Mouse (Mus musculus): ENCODE results near the gene Sf3b4. TPM values are rescaled to one million over a fixed set of nuclear protein-coding genes. Genes with fewer than 3 reads are reported as not detected.
"Not testable (repeated sequence)": the region's sequence is repeated elsewhere in the genome, so short reads cannot be mapped to it uniquely, and the experiment has no call there.

The Sf3b4 gene
- polyA plus RNA-seq, 1 experiment from 2014 or later, result 145 TPM

DNA sequence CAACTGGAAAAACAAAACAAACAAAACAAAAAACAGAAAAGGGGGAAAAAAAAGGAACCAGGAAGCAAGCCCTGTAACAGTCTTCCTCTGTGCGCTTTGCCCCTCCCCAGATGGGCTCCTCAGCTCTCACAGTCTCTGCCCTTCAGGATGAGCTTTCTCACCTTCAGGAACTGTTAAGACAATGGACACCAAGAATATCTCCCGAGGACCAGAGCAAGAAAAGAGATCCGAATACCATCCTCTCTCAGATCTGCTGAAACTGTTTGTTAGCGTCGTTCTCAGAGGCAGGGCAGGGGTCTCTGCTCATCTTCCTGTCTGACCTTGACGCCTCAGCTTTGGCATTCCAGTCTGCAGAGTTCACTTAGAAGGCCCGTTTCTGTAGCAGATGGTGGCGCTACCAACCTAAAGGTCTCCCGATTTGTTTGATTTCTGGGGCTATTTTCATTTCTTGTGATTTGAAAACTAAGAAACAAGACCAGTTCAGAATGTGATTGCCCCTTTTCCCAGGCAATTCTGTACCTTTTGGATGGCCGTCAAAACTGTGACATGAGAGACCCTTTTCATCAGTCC is 1.1 kb upstream of the Sf3b4 start:
- ATAC-seq (ENCODE audit: low read depth), result no peak
- H3K27ac ChIP-seq (ENCODE audit: low read depth, low read length), result peak overlapping the region; percentile 99; the same call in 1 of the 2 replicates
- WGBS, result 69% methylated on average over 10 of the region's 10 CpGs
- no peaks in the 10 kb centered on the region for H3K27me3 ChIP-seq (ENCODE audit: control insufficient read depth, insufficient read depth, low read length)
- H3K4me3 ChIP-seq (ENCODE audit: low read depth, low read length), result peak overlapping the region; percentile 89; the same call in 1 of the 2 replicates
- no peaks in the 10 kb centered on the region for H3K9me3 ChIP-seq (ENCODE audit: control insufficient read depth, low read length)
- H3K4me2 ChIP-seq (ENCODE audit: low read depth, low read length), result peak overlapping the region; percentile 97
- H3K9ac ChIP-seq (replicated peaks; ENCODE audit: low read depth, low read length), result peak overlapping the region; percentile 86
- peaks cover 21% of the 10 kb centered on the region for H3K4me1 ChIP-seq (ENCODE audit: control insufficient read depth, insufficient read depth, low read length)
- H3K36me3 ChIP-seq (ENCODE audit: control insufficient read depth, insufficient read depth, low read length), result peaks cover 5% of the 10 kb centered on the region

DNA sequence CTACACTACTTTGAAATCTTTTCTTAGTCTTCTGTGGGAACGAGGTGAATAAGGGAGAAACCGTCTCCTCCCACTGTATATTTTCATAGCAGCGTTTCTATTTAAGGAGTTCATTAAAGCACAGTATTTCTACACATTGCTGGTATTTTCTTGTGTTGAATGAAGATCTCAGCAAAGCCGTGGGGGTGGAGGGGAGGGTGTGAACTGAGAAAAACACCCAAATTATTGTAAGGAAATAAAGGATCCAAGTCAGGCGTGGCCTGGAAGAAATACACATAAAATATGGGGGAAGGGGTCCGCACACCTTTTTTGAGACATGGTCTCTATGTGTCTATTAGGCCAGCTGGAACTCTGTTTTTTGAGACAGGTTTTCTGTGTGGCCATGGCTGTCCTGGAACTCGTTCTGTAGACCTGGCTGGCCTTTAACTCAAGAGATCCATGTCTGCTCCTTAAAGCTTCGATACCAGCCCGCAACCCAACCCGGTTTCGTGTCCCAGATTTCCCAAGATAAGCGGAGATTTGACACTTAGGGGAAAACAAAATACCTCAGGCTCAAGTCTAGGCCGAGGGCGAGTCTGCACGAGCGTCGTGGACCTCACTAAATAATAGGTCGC is 442 bp upstream of the Sf3b4 start:
- Histone ChIP-seq H3K9me3 (ENCODE audit: control insufficient read depth, low read length) (no peaks in the 10 kb centered on the region), H3K4me2 (ENCODE audit: low read depth, low read length) (peak overlapping the region; percentile 97), H3K36me3 (ENCODE audit: control insufficient read depth, insufficient read depth, low read length) (peaks cover 8% of the 10 kb centered on the region), H3K27ac (ENCODE audit: low read depth, low read length) (peak overlapping the region; percentile 99), H3K4me1 (ENCODE audit: control insufficient read depth, insufficient read depth, low read length) (peaks cover 21% of the 10 kb centered on the region), H3K27me3 (ENCODE audit: control insufficient read depth, insufficient read depth, low read length) (no peaks in the 10 kb centered on the region), H3K9ac (replicated peaks; ENCODE audit: low read depth, low read length) (peak overlapping the region; percentile 86), H3K4me3 (ENCODE audit: low read depth, low read length) (peak overlapping the region; percentile 89)
- WGBS, result 22% methylated on average over 18 of the region's 18 CpGs
- ATAC-seq (ENCODE audit: low read depth), result no peak

DNA sequence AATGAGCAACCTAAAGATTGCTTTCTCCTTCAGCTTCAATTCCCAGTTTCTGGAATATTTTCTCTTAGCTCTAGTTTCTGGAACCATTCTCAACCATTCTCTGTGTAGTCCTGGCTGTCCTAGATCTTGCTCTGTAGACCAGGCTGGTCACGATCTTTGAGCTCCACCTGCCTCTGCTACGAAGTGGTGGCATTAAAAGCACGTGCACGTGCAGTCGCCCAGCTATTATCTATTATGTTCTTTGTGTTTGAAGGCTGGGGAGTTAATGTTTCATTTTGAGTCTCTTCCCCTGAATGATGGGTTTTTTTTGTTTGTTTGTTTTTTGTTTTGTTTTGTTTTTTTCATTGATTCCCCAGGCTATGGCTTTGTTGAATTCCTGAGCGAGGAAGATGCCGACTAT is 1.1 kb downstream of the Sf3b4 start:
- ATAC-seq (ENCODE audit: low read depth), result no peak
- Histone ChIP-seq H3K27me3 (ENCODE audit: control insufficient read depth, insufficient read depth, low read length) (no peaks in the 10 kb centered on the region), H3K9me3 (ENCODE audit: control insufficient read depth, low read length) (no peaks in the 10 kb centered on the region), H3K9ac (replicated peaks; ENCODE audit: low read depth, low read length) (peak overlapping the region; percentile 86), H3K4me1 (ENCODE audit: control insufficient read depth, insufficient read depth, low read length) (peaks cover 21% of the 10 kb centered on the region), H3K4me2 (ENCODE audit: low read depth, low read length) (peak overlapping the region; percentile 97), H3K27ac (ENCODE audit: low read depth, low read length) (no peak overlapping the region), H3K4me3 (ENCODE audit: low read depth, low read length) (peak overlapping the region; percentile 89), H3K36me3 (ENCODE audit: control insufficient read depth, insufficient read depth, low read length) (peaks cover 17% of the 10 kb centered on the region)
- 39% methylated on average over 7 of the region's 7 CpGs for WGBS

DNA sequence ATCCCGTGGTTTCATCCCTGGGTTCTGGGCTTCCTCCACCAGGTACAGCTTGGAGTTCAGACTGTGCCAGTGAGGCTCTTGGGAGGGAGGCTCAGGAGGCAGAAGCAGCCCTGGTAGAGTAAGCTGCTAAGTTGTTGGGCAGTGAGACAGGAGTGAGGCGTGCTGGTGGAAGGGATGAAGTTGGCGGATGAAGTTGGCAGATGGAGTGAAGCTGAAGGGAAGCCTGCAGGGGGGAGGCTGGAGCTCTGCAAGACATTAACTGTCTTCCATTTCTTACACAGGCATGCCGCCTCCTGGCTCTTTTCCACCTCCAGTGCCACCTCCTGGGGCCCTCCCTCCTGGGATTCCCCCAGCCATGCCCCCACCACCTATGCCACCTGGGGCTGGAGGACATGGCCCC is 1.9 kb downstream of the Sf3b4 start:
- WGBS, result 94% methylated on average over 4 of the region's 4 CpGs
- not testable (repeated sequence) for H3K4me3 ChIP-seq (ENCODE audit: low read depth, low read length); H3K9me3 ChIP-seq (ENCODE audit: control insufficient read depth, low read length); ATAC-seq (ENCODE audit: low read depth); H3K9ac ChIP-seq (replicated peaks; ENCODE audit: low read depth, low read length); H3K27me3 ChIP-seq (ENCODE audit: control insufficient read depth, insufficient read depth, low read length); H3K4me2 ChIP-seq (ENCODE audit: low read depth, low read length); H3K27ac ChIP-seq (ENCODE audit: low read depth, low read length)
- Histone ChIP-seq H3K36me3 (ENCODE audit: control insufficient read depth, insufficient read depth, low read length) (peaks cover 20% of the 10 kb centered on the region), H3K4me1 (ENCODE audit: control insufficient read depth, insufficient read depth, low read length) (peaks cover 21% of the 10 kb centered on the region)

DNA sequence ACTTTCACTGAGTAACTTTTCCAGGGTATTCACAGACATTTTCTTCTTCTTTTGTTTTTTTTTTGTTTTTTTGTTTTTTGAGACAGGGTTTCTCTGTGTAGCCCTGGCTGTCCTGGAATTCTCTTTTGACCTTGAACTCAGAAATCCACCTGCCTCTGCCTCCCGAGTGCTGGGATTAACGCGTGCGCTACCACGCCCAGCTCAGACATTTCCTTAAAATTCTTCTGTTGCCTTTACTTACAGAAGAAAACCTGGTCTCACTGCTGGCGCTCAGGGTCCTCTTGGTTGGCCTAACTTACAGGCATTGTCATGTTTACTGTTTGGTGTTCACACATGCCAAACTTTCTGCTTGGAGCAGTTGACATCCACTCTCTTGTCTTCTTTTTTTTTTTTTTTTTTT is 3.1 kb downstream of the Sf3b4 start:
- Histone ChIP-seq H3K36me3 (ENCODE audit: control insufficient read depth, insufficient read depth, low read length) (peaks cover 20% of the 10 kb centered on the region), H3K4me3 (ENCODE audit: low read depth, low read length) (no peak overlapping the region), H3K4me2 (ENCODE audit: low read depth, low read length) (no peak overlapping the region), H3K4me1 (ENCODE audit: control insufficient read depth, insufficient read depth, low read length) (peaks cover 19% of the 10 kb centered on the region), H3K9me3 (ENCODE audit: control insufficient read depth, low read length) (no peaks in the 10 kb centered on the region), H3K9ac (replicated peaks; ENCODE audit: low read depth, low read length) (no peak overlapping the region), H3K27ac (ENCODE audit: low read depth, low read length) (no peak overlapping the region), H3K27me3 (ENCODE audit: control insufficient read depth, insufficient read depth, low read length) (no peaks in the 10 kb centered on the region)
- ATAC-seq (ENCODE audit: low read depth), result no peak
- 97% methylated on average over 6 of the region's 6 CpGs for WGBS

DNA sequence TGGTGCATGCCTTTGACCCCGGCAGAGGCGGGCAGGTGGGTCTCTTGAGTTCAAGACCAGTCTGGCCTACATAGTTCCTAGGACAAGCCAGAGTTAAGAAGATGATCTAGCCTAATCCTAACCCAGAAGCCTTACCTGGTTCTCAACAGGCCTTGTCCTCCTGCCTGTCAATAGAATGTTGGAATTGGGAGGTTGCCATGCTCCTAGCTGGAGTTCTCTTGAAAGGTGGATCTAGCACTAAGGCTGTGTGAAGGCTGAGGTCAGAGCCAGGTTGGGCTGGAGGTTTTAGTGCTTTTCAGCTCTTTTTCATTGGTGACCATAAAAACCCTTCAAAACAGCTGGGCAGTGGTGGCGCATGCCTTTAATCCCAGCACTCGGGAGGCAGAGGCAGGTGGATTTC is 6.3 kb downstream of the Sf3b4 start:
- H3K9ac ChIP-seq (replicated peaks; ENCODE audit: low read depth, low read length), result no peak overlapping the region
- H3K27ac ChIP-seq (ENCODE audit: low read depth, low read length), result no peak overlapping the region
- ATAC-seq (ENCODE audit: low read depth), result no peak
- H3K4me2 ChIP-seq (ENCODE audit: low read depth, low read length), result no peak overlapping the region
- WGBS, result 90% methylated on average over 4 of the region's 4 CpGs
- H3K4me1 ChIP-seq (ENCODE audit: control insufficient read depth, insufficient read depth, low read length), result peaks cover 17% of the 10 kb centered on the region
- H3K4me3 ChIP-seq (ENCODE audit: low read depth, low read length), result no peak overlapping the region
- no peaks in the 10 kb centered on the region for H3K27me3 ChIP-seq (ENCODE audit: control insufficient read depth, insufficient read depth, low read length)
- H3K9me3 ChIP-seq (ENCODE audit: control insufficient read depth, low read length), result no peaks in the 10 kb centered on the region
- peaks cover 20% of the 10 kb centered on the region for H3K36me3 ChIP-seq (ENCODE audit: control insufficient read depth, insufficient read depth, low read length)

DNA sequence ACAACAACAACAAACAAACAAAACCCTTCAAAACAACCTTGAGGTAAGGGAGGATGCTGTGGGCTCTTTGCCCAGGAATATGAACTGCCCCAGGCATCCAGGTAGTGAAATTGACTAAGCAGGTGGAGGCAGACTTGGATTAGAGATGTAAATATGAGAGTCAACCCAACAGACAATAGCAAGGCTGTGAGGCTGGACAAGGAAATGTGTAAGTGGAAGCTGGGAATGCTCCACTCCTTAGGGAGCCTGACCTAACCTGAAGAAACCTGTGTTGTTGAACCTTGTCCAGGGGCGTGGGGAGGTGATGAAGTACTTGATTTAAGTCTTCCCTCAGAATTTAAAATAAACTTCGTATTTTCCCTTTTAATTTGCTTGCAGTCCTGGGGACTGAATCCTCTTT is 6.8 kb downstream of the Sf3b4 start:
- Histone ChIP-seq H3K4me1 (ENCODE audit: control insufficient read depth, insufficient read depth, low read length) (peaks cover 17% of the 10 kb centered on the region), H3K4me2 (ENCODE audit: low read depth, low read length) (no peak overlapping the region), H3K27ac (ENCODE audit: low read depth, low read length) (no peak overlapping the region), H3K27me3 (ENCODE audit: control insufficient read depth, insufficient read depth, low read length) (no peaks in the 10 kb centered on the region), H3K36me3 (ENCODE audit: control insufficient read depth, insufficient read depth, low read length) (peaks cover 20% of the 10 kb centered on the region), H3K9ac (replicated peaks; ENCODE audit: low read depth, low read length) (no peak overlapping the region), H3K9me3 (ENCODE audit: control insufficient read depth, low read length) (no peaks in the 10 kb centered on the region), H3K4me3 (ENCODE audit: low read depth, low read length) (no peak overlapping the region)
- no peak for ATAC-seq (ENCODE audit: low read depth)
- 81% methylated on average over 2 of the region's 2 CpGs for WGBS

DNA sequence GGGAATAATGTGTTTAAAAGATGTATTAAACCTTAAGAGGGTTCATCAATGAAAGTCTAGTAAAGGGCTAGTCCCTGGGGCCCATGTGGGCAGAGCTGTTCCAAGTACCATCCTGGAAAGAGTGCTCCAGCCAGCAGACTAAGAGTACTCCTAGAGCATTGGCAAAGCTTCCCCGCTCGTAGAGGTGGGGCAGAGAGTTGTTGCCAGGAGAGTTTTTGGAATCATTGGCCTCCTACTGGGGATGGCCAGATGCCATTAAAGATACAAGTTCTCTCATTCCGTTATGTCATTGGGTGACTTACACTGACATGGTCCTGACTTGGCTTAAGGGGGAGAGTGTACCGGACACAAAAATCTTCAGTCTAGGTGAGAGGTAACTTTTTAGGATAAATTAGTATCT is 7.4 kb downstream of the Sf3b4 start:
- Histone ChIP-seq H3K36me3 (ENCODE audit: control insufficient read depth, insufficient read depth, low read length) (peaks cover 20% of the 10 kb centered on the region), H3K27ac (ENCODE audit: low read depth, low read length) (no peak overlapping the region), H3K9me3 (ENCODE audit: control insufficient read depth, low read length) (no peaks in the 10 kb centered on the region), H3K9ac (replicated peaks; ENCODE audit: low read depth, low read length) (no peak overlapping the region), H3K4me2 (ENCODE audit: low read depth, low read length) (no peak overlapping the region), H3K4me3 (ENCODE audit: low read depth, low read length) (no peak overlapping the region), H3K27me3 (ENCODE audit: control insufficient read depth, insufficient read depth, low read length) (no peaks in the 10 kb centered on the region), H3K4me1 (ENCODE audit: control insufficient read depth, insufficient read depth, low read length) (peaks cover 17% of the 10 kb centered on the region)
- 59% methylated on average over 4 of the region's 4 CpGs for WGBS
- ATAC-seq (ENCODE audit: low read depth), result no peak

DNA sequence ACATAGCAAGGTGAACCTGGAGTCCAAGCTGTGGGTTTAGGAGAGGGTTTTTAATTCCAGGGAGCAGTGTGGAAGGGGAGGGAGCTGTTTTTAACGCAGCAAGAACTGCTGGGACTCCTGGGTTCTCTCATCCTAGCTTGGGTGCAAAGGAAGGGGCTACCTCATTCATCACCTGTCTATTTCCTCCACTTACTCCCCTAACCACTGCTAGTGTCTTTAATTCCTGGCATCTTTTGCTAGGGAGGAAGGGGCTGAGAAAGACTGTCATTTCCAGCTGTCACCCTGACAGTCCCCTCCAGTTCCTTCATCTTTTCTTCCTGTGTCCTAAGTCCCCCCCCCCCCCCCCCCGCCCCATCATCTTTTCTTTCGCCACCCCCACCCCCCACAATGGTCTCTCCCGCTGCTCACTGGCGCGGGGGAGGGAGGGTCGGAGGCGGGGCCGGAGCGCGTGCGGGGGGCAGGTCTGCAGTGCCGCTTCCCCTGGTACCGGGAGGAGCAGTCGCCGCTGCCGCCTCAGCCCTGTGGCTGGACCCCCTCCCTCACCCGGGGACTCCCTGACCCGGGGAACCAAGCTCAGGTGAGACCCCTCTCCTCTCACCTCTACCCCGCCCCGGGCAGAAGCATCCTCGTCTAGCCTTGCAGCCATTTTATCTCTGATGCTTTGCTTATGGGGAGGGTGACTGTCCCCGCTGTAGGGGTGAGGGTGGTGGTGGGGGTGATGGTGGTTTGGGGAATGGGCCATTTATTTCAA is 8.8 kb downstream of the Sf3b4 start, which contains the start of gene Sv2a:
Gene Sv2a, plus strand, starts transcription at position 425 of the 751 bp plus-strand sequence.
- Histone ChIP-seq H3K4me3 (ENCODE audit: low read depth, low read length) (peak within 1 kb of the TSS; percentile 58), H3K36me3 (ENCODE audit: control insufficient read depth, insufficient read depth, low read length) (peaks cover 17% of the 10 kb centered on the region), H3K4me1 (ENCODE audit: control insufficient read depth, insufficient read depth, low read length) (peaks cover 17% of the 10 kb centered on the region), H3K9ac (replicated peaks; ENCODE audit: low read depth, low read length) (peak within 1 kb of the TSS; percentile 83), H3K9me3 (ENCODE audit: control insufficient read depth, low read length) (no peaks in the 10 kb centered on the region), H3K4me2 (ENCODE audit: low read depth, low read length) (peak within 1 kb of the TSS; percentile 74), H3K27me3 (ENCODE audit: control insufficient read depth, insufficient read depth, low read length) (no peaks in the 10 kb centered on the region), H3K27ac (ENCODE audit: low read depth, low read length) (peak within 1 kb of the TSS; percentile 77)
- 0% methylated on average over 17 of the region's 23 CpGs for WGBS
- ATAC-seq (ENCODE audit: low read depth), result peak; percentile 73
